Mouse (Mus musculus) midbrain, embryonic 12.5 days (tissue): ENCODE measurements at regions not wholly inside any gene's neighbourhood (a gene's known extent, or its start where the extent isn't known, plus 50 kb on each side); places are given as distances from the start of the nearest gene placed in this dataset.

ENCODE experiments used
- ATAC-seq: fragments of 200-750 bp; cut with Nextera tagmentation; 2 replicates; pipeline ENCODE4 v1.8.0; 2017; ENCODE audit warnings: low read depth, moderate TSS enrichment, moderate library complexity; ENCODE audit not compliant: low FRiP score
- H3K27ac ChIP-seq: fragments of 300-500 bp; sonication (generic); replicated peaks from 2 replicates; pipeline ENCODE4 v1.5.1; 2016; ENCODE audit warnings: mild to moderate bottlenecking
- H3K27me3 ChIP-seq: fragments of 300-500 bp; sonication (generic); 2 replicates; pipeline ENCODE4 v1.6.1; 2016; ENCODE audit warnings: mild to moderate bottlenecking
- H3K36me3 ChIP-seq: fragments of 300-500 bp; sonication (generic); 2 replicates; pipeline ENCODE4 v1.6.1; 2016
- H3K4me1 ChIP-seq: fragments of 300-500 bp; sonication (generic); 2 replicates; pipeline ENCODE4 v1.6.1; 2016
- H3K4me2 ChIP-seq: fragments of 300-500 bp; sonication (generic); replicated peaks from 2 replicates; pipeline ENCODE4 v1.6.1; 2016; ENCODE audit warnings: mild to moderate bottlenecking, moderate library complexity
- H3K4me3 ChIP-seq: fragments of 300-500 bp; sonication (generic); 2 replicates; pipeline ENCODE4 v1.5.1; 2016; ENCODE audit warnings: mild to moderate bottlenecking
- H3K9ac ChIP-seq: fragments of 300-500 bp; sonication (generic); replicated peaks from 2 replicates; pipeline ENCODE4 v1.6.1; 2016; ENCODE audit warnings: mild to moderate bottlenecking, moderate library complexity
- H3K9me3 ChIP-seq: fragments of 300-500 bp; sonication (generic); 2 replicates; pipeline ENCODE4 v1.6.1; 2016; ENCODE audit warnings: mild to moderate bottlenecking
- WGBS: fragments of 180-500 bp; shearing (Covaris S2); methylation state at CpG from one replicate; pipeline ENCODE4 v1.1.7; 2016; 5-methylcytosine and 5-hydroxymethylcytosine counted together

DNA sequence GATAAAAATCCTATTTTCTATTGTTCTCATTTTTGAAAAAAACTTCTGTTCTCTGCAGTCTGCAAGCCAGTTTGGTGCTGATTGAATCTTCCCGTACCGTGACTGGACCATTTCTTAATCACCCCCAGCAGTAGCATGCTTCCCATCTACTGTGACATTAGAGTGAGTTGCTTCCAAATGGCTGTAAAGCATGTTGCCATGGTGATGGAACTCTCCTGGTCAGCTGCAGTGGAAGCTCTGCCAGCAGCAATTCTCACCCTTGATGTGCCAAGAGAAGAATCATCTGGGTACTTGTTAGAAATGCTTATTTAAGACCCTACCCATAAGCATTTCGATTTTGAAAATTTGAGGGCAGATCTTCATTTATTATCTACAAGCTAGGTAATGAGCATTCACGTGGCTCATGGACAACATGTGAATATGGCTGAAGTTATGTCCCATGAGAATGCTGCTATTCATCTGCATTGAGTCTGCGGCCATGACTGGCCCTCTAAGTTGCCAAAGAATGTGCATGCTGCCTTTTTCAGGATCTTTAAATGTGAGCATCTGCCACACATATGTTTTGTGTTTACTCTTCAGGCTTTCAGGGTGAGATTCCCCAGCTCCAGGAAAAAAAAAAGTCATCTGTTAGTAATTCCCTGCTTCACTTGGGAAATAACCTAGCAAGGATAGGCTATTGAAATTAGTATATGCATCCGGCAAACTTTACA is 62.8 kb downstream of the H2al1n start:
- no peaks in the 10 kb centered on the region for H3K9me3 ChIP-seq
- no peaks in the 10 kb centered on the region for H3K27me3 ChIP-seq
- ATAC-seq, result peak; percentile 54; the same call in 1 of the 2 replicates
- H3K4me1 ChIP-seq, result no peaks in the 10 kb centered on the region
- H3K4me2 ChIP-seq, result no peak overlapping the region
- no peak overlapping the region for H3K27ac ChIP-seq
- WGBS, result 60% methylated on average over 6 of the region's 6 CpGs
- no peak overlapping the region for H3K4me3 ChIP-seq
- no peaks in the 10 kb centered on the region for H3K36me3 ChIP-seq
- no peak overlapping the region for H3K9ac ChIP-seq

- no peak for ATAC-seq
- H3K4me1 ChIP-seq, result no peaks in the 10 kb centered on the region
- H3K9ac ChIP-seq, result no peak overlapping the region
- no peaks in the 10 kb centered on the region for H3K9me3 ChIP-seq
- no peak overlapping the region for H3K27ac ChIP-seq
- H3K4me2 ChIP-seq, result no peak overlapping the region
- no peak overlapping the region for H3K4me3 ChIP-seq
- no peaks in the 10 kb centered on the region for H3K27me3 ChIP-seq
- 75% methylated on average over 2 of the region's 2 CpGs for WGBS
- no peaks in the 10 kb centered on the region for H3K36me3 ChIP-seq
Measured at GRCm38 (mm10) chrX:14279312-14279711, 68.4 kb downstream of the H2al1n start.

DNA sequence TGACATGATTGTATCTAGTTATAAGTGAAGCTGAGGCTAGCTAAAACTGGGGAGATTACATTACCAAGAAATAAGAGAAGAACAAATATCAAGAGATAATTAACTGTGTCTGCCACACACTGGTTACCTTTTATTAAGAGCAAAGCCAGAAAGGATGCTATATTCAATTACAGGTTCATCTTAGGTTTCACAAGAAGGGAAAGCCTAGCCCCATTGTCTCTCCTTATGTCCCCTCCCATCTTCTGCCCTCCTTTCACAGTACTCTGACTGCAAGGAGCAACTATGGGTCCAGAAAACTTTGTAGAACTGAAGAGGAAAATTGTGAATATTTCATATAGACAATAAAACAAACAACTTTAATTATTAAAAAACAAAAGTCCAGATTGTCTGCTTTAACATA is 68.8 kb downstream of the H2al1n start:
- no peaks in the 10 kb centered on the region for H3K4me1 ChIP-seq

DNA sequence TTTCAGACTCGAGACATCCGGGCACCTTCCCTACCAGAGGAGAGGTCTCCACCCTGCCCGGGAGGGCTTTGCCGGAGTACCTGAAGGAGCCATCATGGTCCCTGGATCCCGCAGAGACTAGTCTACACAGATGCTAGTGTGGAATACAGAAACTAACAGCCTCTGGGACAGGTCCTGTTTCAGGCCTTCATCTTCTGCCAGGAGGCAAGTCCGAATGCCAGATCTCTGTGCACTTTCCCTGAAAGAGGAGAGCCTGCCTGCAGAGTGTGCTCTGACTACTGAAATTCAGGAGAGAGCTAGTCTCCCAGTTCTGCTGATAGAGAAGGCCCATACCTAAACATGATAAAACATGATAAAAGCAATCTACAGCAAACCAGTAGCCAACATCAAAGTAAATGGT is 83.9 kb downstream of the H2al1n start:
- H3K9me3 ChIP-seq, result no peaks in the 10 kb centered on the region
- 97% methylated on average over 6 of the region's 6 CpGs for WGBS
- no peaks in the 10 kb centered on the region for H3K36me3 ChIP-seq
- H3K9ac ChIP-seq, result no peak overlapping the region
- no peak overlapping the region for H3K4me3 ChIP-seq
- H3K27me3 ChIP-seq, result no peaks in the 10 kb centered on the region
- no peak overlapping the region for H3K27ac ChIP-seq
- H3K4me1 ChIP-seq, result no peaks in the 10 kb centered on the region
- no peak for ATAC-seq
- no peak overlapping the region for H3K4me2 ChIP-seq

More for the DNA sequence above, 68.8 kb downstream of the H2al1n start:
- ATAC-seq, result no peak
- Histone ChIP-seq H3K36me3 (no peaks in the 10 kb centered on the region), H3K4me3 (no peak overlapping the region), H3K27me3 (no peaks in the 10 kb centered on the region), H3K27ac (no peak overlapping the region), H3K9ac (no peak overlapping the region), H3K9me3 (no peaks in the 10 kb centered on the region), H3K4me2 (no peak overlapping the region)

DNA sequence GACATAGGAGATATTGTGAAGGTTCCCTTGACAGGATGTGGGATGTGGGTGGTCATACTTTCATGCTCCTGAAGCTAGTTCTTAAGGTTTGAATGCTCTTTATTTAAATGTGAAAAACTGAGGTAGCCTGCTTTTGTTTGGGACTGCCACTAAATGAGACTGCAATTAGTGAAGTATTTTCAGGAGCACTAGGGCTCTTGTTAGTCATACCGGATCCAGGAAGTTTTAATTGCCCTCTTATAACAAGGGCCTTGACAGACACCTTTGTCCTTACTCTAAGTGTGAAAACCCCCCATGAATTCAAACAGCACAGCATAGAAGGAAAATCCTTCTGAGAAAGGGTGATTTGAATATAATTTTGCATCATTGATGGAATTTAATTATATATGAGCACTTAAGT is 91.2 kb downstream of the H2al1n start:
- Histone ChIP-seq H3K36me3 (no peaks in the 10 kb centered on the region), H3K4me1 (no peaks in the 10 kb centered on the region), H3K9me3 (no peaks in the 10 kb centered on the region), H3K9ac (no peak overlapping the region), H3K4me3 (no peak overlapping the region), H3K27me3 (no peaks in the 10 kb centered on the region), H3K27ac (no peak overlapping the region), H3K4me2 (no peak overlapping the region)
- no peak for ATAC-seq
- WGBS, result 58% methylated on average over 1 of the region's 1 CpGs

- H3K4me2 ChIP-seq, result no peak overlapping the region
- 56% methylated on average over 1 of the region's 1 CpGs for WGBS
- no peak overlapping the region for H3K4me3 ChIP-seq
- H3K9me3 ChIP-seq, result no peaks in the 10 kb centered on the region
- H3K9ac ChIP-seq, result no peak overlapping the region
- no peak overlapping the region for H3K27ac ChIP-seq
- no peak for ATAC-seq
- no peaks in the 10 kb centered on the region for H3K27me3 ChIP-seq
- no peaks in the 10 kb centered on the region for H3K36me3 ChIP-seq
- H3K4me1 ChIP-seq, result no peaks in the 10 kb centered on the region
Measured at GRCm38 (mm10) chrX:14312746-14313145, 101.8 kb downstream of the H2al1n start.

DNA sequence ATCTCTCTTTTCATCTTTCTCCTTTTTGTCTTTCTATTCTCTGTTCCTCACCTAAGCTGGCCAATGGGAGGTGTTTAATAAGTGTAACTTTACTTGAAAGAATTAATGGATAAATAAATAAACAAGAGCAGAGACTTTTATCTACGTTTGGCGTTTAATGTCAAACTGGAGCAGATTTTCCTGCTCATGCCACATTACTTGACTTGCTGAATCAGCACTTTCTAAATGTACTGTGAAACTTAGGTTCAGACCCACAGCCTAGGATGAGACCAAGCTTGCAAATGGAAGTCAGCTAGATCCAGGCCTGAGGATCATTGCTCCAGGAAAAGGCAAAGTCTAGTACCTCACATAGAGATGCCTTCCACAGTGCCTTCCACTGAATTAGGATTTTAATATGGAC is 141.5 kb downstream of the H2al1n start:
- Histone ChIP-seq H3K4me3 (no peak overlapping the region), H3K27me3 (no peaks in the 10 kb centered on the region), H3K36me3 (no peaks in the 10 kb centered on the region), H3K4me2 (no peak overlapping the region), H3K9ac (no peak overlapping the region), H3K9me3 (no peaks in the 10 kb centered on the region), H3K27ac (no peak overlapping the region), H3K4me1 (no peaks in the 10 kb centered on the region)
- WGBS, result 75% methylated on average over 2 of the region's 2 CpGs
- ATAC-seq, result no peak

GRCm38 (mm10) chrX:14353366-14353765 is 142.4 kb downstream of the H2al1n start:
- ATAC-seq, result no peak
- Histone ChIP-seq H3K9me3 (no peaks in the 10 kb centered on the region), H3K36me3 (no peaks in the 10 kb centered on the region), H3K9ac (no peak overlapping the region), H3K4me3 (no peak overlapping the region), H3K27me3 (no peaks in the 10 kb centered on the region), H3K4me1 (no peaks in the 10 kb centered on the region), H3K27ac (no peak overlapping the region), H3K4me2 (no peak overlapping the region)
- WGBS, result 84% methylated on average over 3 of the region's 3 CpGs

GRCm38 (mm10) chrX:14356466-14357030 is 145.6 kb downstream of the H2al1n start:
- Histone ChIP-seq H3K4me2 (no peak overlapping the region), H3K4me1 (no peaks in the 10 kb centered on the region), H3K9me3 (no peaks in the 10 kb centered on the region), H3K9ac (no peak overlapping the region), H3K27ac (no peak overlapping the region), H3K36me3 (no peaks in the 10 kb centered on the region), H3K27me3 (no peaks in the 10 kb centered on the region), H3K4me3 (no peak overlapping the region)
- whole genome bisulfite sequencing, result 71% methylated on average over 4 of the region's 4 CpGs
- ATAC-seq, result no peak
